Mouse (Mus musculus): ENCODE results near the gene Glb1l3. TPM values are rescaled to one million over a fixed set of nuclear protein-coding genes. Genes with fewer than 3 reads are reported as not detected.

The Glb1l3 gene
- polyA plus RNA-seq (2014; fragmentation: Illumina TruSeq; extraction: RNeasy Lipid Tissue Mini Kit (QIAGEN cat#74804); ENCODE audit: low read depth, low replicate concordance) = 98.2 TPM

DNA sequence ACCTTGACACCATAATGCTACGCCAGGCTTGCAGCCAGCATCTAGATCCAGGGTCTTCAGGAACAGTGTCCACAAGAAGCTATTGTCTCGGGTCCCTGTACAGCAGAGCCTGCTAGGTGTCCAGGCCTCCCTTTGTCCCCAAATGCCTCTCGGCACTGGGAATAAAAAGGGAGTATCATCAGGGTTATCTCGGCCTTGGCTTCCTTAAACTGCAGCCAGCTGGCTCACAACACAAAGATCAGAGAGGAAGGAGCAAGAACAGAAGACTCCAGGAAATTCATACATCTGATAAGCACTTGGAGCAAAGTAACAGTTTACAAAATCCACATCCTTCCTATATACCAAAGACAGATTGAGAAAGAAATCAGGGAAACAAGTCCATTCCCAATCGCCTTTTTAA lies at the start of gene Glb1l3:
Gene Glb1l3 (minus strand): TSS at position 140 of the 400 bp plus-strand sequence.

DNA sequence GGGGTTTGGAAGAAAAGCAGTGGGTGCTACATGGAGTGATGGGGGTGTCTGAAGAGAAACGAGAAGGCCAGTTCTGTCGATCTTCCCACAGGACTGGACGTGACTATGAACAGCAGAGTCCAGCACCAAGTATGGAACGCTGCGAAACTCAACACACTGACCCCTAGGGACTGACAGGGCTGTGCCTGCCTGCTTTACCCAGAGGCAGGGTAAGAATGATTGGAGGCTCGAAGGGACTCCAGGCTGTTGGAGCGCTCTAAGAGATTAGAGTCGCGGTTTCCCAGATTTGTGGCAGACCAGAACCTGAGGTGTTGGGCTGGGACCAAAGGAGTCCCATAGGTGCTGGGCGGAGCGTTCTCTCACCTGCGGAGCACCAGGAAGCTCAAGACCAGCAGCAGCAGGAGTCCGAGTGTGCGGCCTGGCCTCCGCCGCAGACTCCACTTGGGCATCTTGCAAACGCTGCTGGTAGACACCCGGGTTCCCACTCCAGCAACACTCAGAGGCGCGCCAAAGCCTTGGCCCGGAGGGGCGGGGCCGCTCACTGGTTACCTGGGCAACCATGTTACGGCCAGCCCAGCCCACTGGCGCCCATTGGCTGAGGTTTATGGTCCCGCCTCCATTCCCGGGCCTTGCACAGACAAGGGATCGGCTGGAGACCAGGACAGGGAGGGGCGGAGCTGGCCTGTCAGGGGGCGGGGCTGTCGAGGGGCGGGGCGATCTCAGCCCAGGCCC lies 54.6 kb downstream of the Glb1l3 start, which contains the start of gene Glb1l2:
Gene Glb1l2 (minus strand): TSS at position 534 of the 732 bp plus-strand sequence.

Other genes starting within 250 kb of the Glb1l3 start
- gene B3gat1, start 127.2 kb downstream of the Glb1l3 start, polyA plus RNA-seq (2014; fragmentation: Illumina TruSeq; extraction: RNeasy Lipid Tissue Mini Kit (QIAGEN cat#74804); ENCODE audit: low read depth, low replicate concordance) = not detected
- gene Glb1l2, start 54.4 kb downstream of the Glb1l3 start, polyA plus RNA-seq (2014; fragmentation: Illumina TruSeq; extraction: RNeasy Lipid Tissue Mini Kit (QIAGEN cat#74804); ENCODE audit: low read depth, low replicate concordance) = 673 TPM
- 690 TPM for gene Gm1110, start 62.2 kb upstream of the Glb1l3 start, polyA plus RNA-seq (2014; fragmentation: Illumina TruSeq; extraction: RNeasy Lipid Tissue Mini Kit (QIAGEN cat#74804); ENCODE audit: low read depth, low replicate concordance)
- 80.5 TPM for gene Acad8, start 138.7 kb upstream of the Glb1l3 start, polyA plus RNA-seq (2014; fragmentation: Illumina TruSeq; extraction: RNeasy Lipid Tissue Mini Kit (QIAGEN cat#74804); ENCODE audit: low read depth, low replicate concordance)
- gene Thyn1, start 138.8 kb upstream of the Glb1l3 start, polyA plus RNA-seq (2014; fragmentation: Illumina TruSeq; extraction: RNeasy Lipid Tissue Mini Kit (QIAGEN cat#74804); ENCODE audit: low read depth, low replicate concordance) = 65.3 TPM
- 38.6 TPM for gene Vps26b, start 169.2 kb upstream of the Glb1l3 start, polyA plus RNA-seq (2014; fragmentation: Illumina TruSeq; extraction: RNeasy Lipid Tissue Mini Kit (QIAGEN cat#74804); ENCODE audit: low read depth, low replicate concordance)
- gene Ncapd3, start 169.3 kb upstream of the Glb1l3 start, polyA plus RNA-seq (2014; fragmentation: Illumina TruSeq; extraction: RNeasy Lipid Tissue Mini Kit (QIAGEN cat#74804); ENCODE audit: low read depth, low replicate concordance) = 16.5 TPM